Mouse (Mus musculus) forebrain, embryonic 12.5 days (tissue): ENCODE data around the gene Hist1h2bq. TPM values are rescaled to one million over a fixed set of nuclear protein-coding genes. Genes with fewer than 3 reads are reported as not detected.
"Not testable (repeated sequence)": the region's sequence is repeated elsewhere in the genome, so short reads cannot be mapped to it uniquely, and the experiment has no call there.

Source experiments
- ATAC-seq: fragments of 200-750 bp; cut with Nextera tagmentation; 2 replicates; pipeline ENCODE4 v1.8.0; 2017; ENCODE audit warnings: moderate TSS enrichment; ENCODE audit not compliant: low FRiP score
- H3K27ac ChIP-seq: fragments of 300-500 bp; sonication (generic); 2 replicates; pipeline ENCODE4 v1.5.1; 2016; ENCODE audit warnings: mild to moderate bottlenecking
- H3K27me3 ChIP-seq: fragments of 300-500 bp; sonication (generic); 2 replicates; pipeline ENCODE4 v1.6.1; 2016; ENCODE audit warnings: mild to moderate bottlenecking
- H3K36me3 ChIP-seq: fragments of 300-500 bp; sonication (generic); replicated peaks from 2 replicates; pipeline ENCODE4 v1.6.1; 2016; ENCODE audit warnings: mild to moderate bottlenecking
- H3K4me1 ChIP-seq: fragments of 300-500 bp; sonication (generic); 2 replicates; pipeline ENCODE4 v1.6.1; 2016
- H3K4me2 ChIP-seq: fragments of 300-500 bp; sonication (generic); 2 replicates; pipeline ENCODE4 v1.6.1; 2016; ENCODE audit warnings: mild to moderate bottlenecking, moderate library complexity
- H3K4me3 ChIP-seq: fragments of 300-500 bp; sonication (generic); replicated peaks from 2 replicates; pipeline ENCODE4 v1.5.1; 2016; ENCODE audit warnings: mild to moderate bottlenecking
- H3K9ac ChIP-seq: fragments of 300-500 bp; sonication (generic); 2 replicates; pipeline ENCODE4 v1.6.1; 2016; ENCODE audit warnings: mild to moderate bottlenecking
- H3K9me3 ChIP-seq: fragments of 300-500 bp; sonication (generic); 2 replicates; pipeline ENCODE4 v1.6.1; 2016
- WGBS: fragments of 180-500 bp; shearing (Covaris S2); methylation state at CpG from one replicate; pipeline ENCODE4 v1.1.7; 2016; 5-methylcytosine and 5-hydroxymethylcytosine counted together
- polyA plus RNA-seq: library from polyadenylated mRNA; unstranded; fragments of >200 nt; fragmentation: Nextera tagmentation; extraction: Ambion mirVana; gene quantifications from 2 replicates; pipeline ENCODE4 v1.2.1, GENCODE M21; 2016

The Hist1h2bq gene
- polyA plus RNA-seq, 1 experiment from 2014 or later, result 32.5 TPM

DNA sequence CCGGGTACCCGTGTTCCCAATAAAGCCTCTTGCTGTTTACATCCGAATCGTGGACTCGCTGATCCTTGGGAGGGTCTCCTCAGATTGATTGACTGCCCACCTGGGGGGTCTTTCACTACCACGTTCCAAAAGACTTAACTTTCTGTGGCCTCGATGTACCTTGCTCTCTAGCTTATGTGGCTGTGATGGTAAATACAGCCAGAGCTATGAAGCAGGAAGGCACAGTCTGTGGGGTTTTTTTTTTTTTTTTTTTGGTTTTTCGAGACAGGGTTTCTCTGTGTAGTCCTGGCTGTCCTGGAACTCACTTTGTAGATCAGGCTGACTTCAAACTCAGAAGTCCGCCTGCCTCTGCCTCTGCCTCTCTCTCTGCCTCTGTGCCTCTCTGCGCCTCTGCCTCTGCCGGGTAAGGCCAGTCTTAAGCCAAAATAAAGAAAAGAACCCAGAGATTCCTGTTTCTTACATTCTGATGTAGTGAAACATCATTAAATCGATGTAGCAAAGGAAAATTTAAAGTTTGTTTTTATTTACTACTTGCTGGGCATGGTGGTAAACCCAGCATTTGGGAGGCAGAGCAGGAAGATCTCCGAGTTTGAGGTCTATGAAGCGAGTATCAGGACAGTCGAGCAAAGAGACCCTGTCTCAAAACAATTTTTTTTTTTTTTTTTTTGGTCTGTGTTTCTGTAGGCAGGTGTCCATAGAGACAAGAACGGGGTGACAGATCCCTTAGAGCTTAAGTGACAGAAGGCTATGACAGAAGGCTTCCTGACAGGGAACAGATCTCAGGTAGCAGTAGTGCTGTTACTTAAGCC is 10.3 kb upstream of the Hist1h2bq start:
- WGBS, result 54% methylated on average over 6 of the region's 16 CpGs
- not testable (repeated sequence) for H3K4me3 ChIP-seq, H3K4me1 ChIP-seq, H3K27ac ChIP-seq, H3K4me2 ChIP-seq, ATAC-seq, H3K36me3 ChIP-seq, H3K9ac ChIP-seq, H3K9me3 ChIP-seq, H3K27me3 ChIP-seq

DNA sequence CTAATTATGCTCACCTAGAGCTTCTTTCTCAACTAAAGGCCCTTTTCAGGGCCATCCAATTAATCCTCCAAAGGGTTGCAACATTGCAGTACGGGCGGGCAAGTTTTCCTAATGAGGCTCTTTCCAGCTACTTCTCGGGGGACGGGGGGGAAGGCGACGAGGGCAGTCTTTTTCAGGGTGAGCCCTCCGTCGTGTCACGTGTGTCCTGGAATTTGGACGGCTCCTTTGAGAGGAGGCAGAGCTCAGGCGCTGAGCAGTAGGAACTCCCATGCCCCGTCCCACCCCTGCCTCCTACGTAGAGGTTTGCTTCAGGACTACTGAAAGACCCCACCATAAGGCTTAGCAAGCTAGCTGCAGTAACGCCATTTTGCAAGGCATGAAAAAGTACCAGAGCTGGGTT is 2.1 kb upstream of the Hist1h2bq start:
- Histone ChIP-seq H3K4me3 (peak overlapping the region; percentile 24), H3K27ac (peak overlapping the region; percentile 53; the same call in 1 of the 2 replicates), H3K4me2 (peak overlapping the region; percentile 43)
- H3K36me3 ChIP-seq, H3K9ac ChIP-seq, H3K4me1 ChIP-seq, H3K27me3 ChIP-seq, H3K9me3 ChIP-seq: not testable (repeated sequence)
- peak; percentile 66 for ATAC-seq
- 0% methylated on average over 14 of the region's 14 CpGs for WGBS

DNA sequence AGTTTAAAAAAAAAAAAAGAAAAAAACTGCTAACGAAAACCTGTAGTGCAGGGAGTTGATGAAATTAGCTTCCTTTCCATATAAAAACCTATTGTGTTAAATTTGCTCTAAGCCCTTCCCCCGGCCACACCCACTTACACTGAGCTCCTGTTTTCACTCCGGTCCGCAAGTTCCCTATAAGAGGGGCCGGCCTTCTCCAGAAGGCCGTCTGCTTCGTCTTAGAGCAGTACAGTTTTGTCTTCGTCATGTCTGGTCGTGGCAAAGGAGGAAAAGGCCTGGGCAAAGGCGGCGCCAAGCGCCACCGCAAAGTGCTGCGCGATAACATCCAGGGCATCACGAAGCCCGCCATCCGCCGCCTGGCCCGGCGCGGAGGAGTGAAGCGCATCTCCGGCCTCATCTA is 1.5 kb upstream of the Hist1h2bq start, which contains the start of gene Hist1h4m:
TSS of gene Hist1h4m (plus strand) at position 208 of the 400 bp plus-strand sequence.
- H3K9me3 ChIP-seq, H3K4me1 ChIP-seq, H3K9ac ChIP-seq, H3K36me3 ChIP-seq, H3K27me3 ChIP-seq: not testable (repeated sequence)
- peak within 1 kb of the TSS; percentile 53; the same call in 1 of the 2 replicates for H3K27ac ChIP-seq
- peak within 1 kb of the TSS; percentile 43 for H3K4me2 ChIP-seq
- WGBS, result no CpG with 5 or more reads among the region's 24 CpGs
- peak; percentile 60 for ATAC-seq
- peak within 1 kb of the TSS; percentile 24 for H3K4me3 ChIP-seq

DNA sequence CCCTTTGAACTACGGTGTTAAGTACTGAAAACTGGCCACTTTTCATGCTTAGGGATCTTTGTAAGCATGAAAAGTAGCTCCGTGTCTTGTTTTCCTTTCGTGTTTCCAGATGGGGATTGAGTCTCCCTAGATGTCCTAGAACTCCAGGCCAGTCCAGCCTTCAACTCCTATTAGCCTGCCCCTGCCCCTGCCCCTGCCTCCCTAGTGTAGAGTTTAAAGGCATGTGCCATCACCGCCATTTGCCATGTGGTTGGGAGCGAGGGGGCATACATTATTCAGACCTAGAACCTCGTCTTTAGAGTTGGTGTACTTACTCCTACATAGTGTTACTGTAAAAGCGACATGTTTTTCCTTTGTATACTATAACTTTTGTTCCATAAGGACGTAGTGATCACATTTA is 1.1 kb upstream of the Hist1h2bq start:
- not testable (repeated sequence) for H3K27me3 ChIP-seq
- WGBS, result no CpG with 5 or more reads among the region's 8 CpGs

DNA sequence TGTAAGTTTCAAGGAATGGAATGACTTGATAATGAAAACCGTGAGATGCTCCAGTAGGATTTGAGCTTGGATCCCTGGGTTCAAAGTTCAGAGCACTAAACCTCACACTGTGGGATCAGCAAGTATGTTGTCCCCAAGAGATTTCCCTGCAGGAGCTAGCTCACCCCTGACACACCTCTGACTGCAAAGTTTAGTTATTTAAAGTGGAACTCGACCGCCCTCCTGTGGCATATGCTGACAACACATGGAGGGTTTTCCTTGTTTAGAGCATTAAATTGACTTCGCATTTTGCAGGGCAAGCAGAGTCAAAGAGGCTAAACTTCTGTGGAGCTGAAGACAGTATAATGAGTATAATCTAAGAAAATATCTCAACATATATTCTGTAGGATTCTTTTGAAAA is 6.9 kb downstream of the Hist1h2bq start:
- H3K27ac ChIP-seq, H3K4me1 ChIP-seq, H3K36me3 ChIP-seq, H3K27me3 ChIP-seq, H3K4me2 ChIP-seq, H3K9ac ChIP-seq, H3K4me3 ChIP-seq, H3K9me3 ChIP-seq: not testable (repeated sequence)
- peak; percentile 85 for ATAC-seq
- no CpG with 5 or more reads among the region's 4 CpGs for WGBS

More for the DNA sequence above, 1.1 kb upstream of the Hist1h2bq start:
- H3K4me2 ChIP-seq, H3K4me3 ChIP-seq, H3K4me1 ChIP-seq, H3K27ac ChIP-seq, H3K9ac ChIP-seq, H3K9me3 ChIP-seq, H3K36me3 ChIP-seq: not testable (repeated sequence)
- peak; percentile 53 for ATAC-seq

DNA sequence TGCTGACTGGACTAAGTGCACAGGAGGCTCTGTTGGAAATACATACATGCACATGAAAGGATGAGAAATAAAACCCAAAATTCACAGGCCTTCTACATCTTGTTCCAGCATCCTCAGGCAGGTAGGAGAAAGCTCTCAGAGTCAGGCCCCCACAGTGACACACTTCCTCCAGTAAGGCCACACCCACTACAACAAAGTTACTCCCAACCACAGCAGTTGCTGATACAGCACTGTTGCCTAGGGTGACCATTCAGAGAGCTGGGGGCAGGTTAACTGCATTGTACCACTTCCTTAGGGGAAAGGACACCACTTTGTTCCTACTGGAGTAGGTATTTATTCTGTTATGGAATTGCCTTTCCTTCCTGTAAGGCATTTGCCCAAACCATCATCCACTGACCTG is 12.8 kb downstream of the Hist1h2bq start:
- H3K4me1 ChIP-seq, H3K36me3 ChIP-seq, H3K9me3 ChIP-seq, H3K27me3 ChIP-seq, ATAC-seq, H3K27ac ChIP-seq, H3K4me2 ChIP-seq, H3K9ac ChIP-seq, H3K4me3 ChIP-seq: not testable (repeated sequence)

DNA sequence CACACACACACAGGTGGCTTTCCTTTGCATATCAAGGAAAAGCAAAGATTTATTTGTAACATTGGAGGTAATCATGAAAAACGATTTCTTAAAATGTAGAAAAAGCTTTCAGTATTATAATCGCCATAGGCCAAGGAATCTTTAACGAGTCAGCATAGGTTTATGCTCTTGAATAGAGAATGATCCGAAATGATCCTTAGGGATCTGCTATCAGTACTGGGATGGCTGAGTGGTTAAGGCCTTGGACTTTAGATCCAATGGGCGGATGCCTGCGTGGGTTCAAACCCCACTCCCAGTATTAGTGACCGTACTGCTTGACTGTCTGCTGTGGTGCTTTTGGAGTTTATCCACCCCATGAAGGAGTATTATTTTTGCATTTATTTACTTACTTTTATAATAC is 14.4 kb downstream of the Hist1h2bq start:
- Histone ChIP-seq H3K9ac (no peak overlapping the region), H3K27ac (no peak overlapping the region), H3K4me3 (no peak overlapping the region), H3K27me3 (no peaks in the 10 kb centered on the region), H3K4me2 (no peak overlapping the region), H3K4me1 (peaks cover 5% of the 10 kb centered on the region), H3K36me3 (no peaks in the 10 kb centered on the region), H3K9me3 (no peaks in the 10 kb centered on the region)
- WGBS, result 88% methylated on average over 7 of the region's 7 CpGs
- no peak for ATAC-seq

DNA sequence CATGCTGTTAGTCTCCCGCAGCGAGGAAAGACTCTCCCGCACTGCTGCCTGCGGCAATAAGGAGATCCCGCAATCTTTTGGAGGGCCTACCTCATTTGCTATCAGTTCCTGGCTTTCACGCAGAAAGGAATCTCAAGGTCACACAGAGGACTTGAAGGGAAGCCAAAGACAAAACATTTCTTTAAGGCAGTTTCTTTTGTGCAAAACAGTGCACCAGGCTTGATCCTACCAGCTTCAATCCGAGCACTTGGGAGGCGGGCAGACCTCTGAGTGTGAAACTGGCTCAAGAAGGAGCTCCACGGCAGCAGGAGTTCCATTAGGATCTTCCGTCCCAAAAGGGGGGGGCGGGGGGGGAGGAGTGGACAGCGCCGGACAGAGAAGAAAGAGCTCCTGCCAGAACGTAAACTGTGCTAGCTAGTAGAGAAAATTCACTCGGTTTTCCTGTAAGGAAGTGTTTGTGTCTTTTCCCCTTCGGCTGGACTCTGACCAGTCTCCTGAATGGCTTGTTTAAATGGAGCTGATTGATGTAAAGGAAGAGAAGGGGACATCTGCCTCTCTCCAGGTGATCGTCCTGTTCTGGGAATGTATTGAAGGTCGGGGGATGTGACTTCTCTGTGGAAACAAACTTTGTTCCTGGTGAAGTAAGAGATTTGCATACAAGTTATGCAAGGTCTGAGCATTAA is 19.3 kb downstream of the Hist1h2bq start:
- WGBS, result 5% methylated on average over 18 of the region's 18 CpGs
- Histone ChIP-seq H3K9ac (peak overlapping the region; percentile 45), H3K36me3 (no peaks in the 10 kb centered on the region), H3K4me1 (peaks cover 20% of the 10 kb centered on the region), H3K4me3 (peak overlapping the region; percentile 11), H3K27ac (peak overlapping the region; percentile 36; the same call in 1 of the 2 replicates), H3K9me3 (no peaks in the 10 kb centered on the region), H3K27me3 (no peaks in the 10 kb centered on the region), H3K4me2 (peak overlapping the region; percentile 42)
- no peak for ATAC-seq

DNA sequence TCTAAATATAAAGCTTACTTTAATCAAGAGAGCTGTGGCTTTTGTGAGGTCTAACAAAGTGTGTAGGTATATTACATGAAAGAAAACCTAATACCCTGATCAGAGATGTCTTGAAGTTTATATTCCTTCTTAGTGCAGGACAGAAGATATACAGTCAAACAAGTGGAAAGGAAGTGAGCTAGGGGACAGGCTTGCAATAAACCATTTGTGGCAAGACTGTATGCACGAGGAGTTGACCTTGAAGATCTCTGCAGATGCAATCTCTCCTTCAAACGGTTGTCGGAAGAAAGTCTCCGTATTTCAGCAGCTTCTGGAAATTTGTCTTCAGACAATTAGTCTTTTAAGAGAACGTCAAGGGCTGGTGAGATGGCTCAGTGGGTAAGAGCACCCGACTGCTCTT is 20.1 kb downstream of the Hist1h2bq start:
- Histone ChIP-seq H3K4me1 (peaks cover 24% of the 10 kb centered on the region), H3K27me3 (no peaks in the 10 kb centered on the region), H3K9ac (no peak overlapping the region), H3K9me3 (no peaks in the 10 kb centered on the region), H3K4me2 (no peak overlapping the region), H3K27ac (no peak overlapping the region), H3K4me3 (no peak overlapping the region), H3K36me3 (no peaks in the 10 kb centered on the region)
- WGBS, result 54% methylated on average over 6 of the region's 6 CpGs
- no peak for ATAC-seq

DNA sequence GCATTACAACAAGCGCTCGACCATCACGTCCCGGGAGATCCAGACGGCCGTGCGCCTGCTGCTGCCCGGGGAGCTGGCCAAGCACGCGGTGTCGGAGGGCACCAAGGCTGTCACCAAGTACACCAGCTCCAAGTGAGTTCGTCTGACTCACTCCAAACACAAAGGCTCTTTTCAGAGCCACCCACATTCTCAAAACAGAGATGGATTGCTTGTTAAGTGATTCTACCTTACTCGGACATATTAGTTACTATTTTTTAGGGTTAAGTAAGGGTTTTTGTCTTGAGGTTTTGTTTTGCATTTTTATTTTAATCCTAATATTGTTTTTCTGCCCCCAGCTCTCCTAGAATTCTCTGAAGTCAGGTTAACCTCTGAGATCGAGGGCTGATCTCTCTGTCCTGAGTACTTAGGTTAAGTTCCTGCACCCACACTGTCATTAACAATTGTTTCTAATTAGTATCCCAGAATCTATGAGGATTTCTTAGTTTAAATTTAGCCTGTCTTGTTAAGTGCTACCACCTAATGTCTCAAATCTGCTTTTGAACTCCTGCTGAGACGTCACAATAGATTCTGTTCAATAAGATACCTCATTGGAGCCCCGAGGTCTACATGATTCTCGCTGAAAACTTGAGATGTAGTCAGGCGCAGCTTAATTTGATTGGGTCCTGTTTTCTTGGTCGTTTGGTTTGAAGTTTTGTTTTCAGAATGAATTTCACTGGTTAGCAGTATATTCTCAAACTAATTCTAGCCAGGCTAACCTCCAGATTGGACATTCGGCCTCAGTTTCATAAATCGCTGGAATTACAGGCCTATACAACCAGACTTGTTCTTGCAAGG is 22.0 kb downstream of the Hist1h2bq start:
- 5% methylated on average over 17 of the region's 21 CpGs for WGBS
- peak overlapping the region; percentile 88 for H3K27ac ChIP-seq
- peaks cover 32% of the 10 kb centered on the region for H3K4me1 ChIP-seq
- peak overlapping the region; percentile 37 for H3K4me3 ChIP-seq
- no peaks in the 10 kb centered on the region for H3K36me3 ChIP-seq
- no peaks in the 10 kb centered on the region for H3K27me3 ChIP-seq
- no peaks in the 10 kb centered on the region for H3K9me3 ChIP-seq
- H3K4me2 ChIP-seq, result peak overlapping the region; percentile 50
- peak overlapping the region; percentile 45; the same call in 1 of the 2 replicates for H3K9ac ChIP-seq
- ATAC-seq, result peak; percentile 14

DNA sequence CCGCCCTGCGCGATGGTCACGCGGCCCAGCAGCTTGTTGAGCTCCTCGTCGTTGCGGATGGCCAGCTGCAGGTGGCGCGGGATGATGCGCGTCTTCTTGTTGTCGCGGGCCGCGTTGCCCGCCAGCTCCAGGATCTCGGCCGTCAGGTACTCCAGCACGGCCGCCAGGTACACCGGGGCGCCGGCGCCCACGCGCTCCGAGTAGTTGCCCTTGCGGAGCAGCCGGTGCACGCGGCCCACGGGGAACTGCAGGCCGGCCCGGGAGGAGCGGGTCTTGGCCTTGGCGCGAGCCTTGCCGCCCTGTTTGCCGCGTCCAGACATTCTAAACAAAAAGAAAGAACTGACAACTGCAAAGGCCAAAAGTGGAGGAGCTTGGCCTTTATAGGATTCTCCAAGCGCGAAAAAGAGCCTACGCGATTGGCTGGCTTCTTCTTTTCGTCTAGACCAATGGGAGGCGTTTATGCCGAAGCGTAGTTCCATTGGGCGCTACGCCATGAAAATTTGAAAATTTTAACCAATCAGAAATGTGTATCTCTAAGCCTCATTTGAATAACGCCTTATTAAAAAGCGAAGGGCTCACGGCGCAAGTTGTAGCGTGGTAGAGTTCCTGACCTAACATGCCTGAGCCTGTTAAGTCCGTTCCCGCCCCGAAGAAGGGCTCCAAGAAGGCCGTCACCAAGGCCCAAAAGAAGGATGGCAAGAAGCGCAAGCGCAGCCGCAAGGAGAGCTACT is 22.9 kb downstream of the Hist1h2bq start, which contains the start of the genes Hist1h2an and Hist1h2bp:
TSS of gene Hist1h2an (minus strand) at position 320 of the 731 bp plus-strand sequence.
TSS of gene Hist1h2bp (plus strand) at position 563 of the 731 bp plus-strand sequence.
- ATAC-seq, result peak; percentile 95
- not testable (repeated sequence) for H3K9me3 ChIP-seq, H3K27me3 ChIP-seq, H3K36me3 ChIP-seq
- Histone ChIP-seq H3K9ac (peak within 1 kb of the TSS; percentile 58), H3K4me1 (peaks cover 39% of the 10 kb centered on the region), H3K4me3 (peak within 1 kb of the TSS; percentile 37), H3K27ac (peak within 1 kb of the TSS; percentile 94), H3K4me2 (peak within 1 kb of the TSS; percentile 53)
- WGBS, result under 1% methylated on average over 38 of the region's 63 CpGs
